Mouse (Mus musculus) testis, postnatal 10 days (tissue): Measurements from ENCODE around the gene Cdh23.

Experiments used
- DNase-seq: peaks from one replicate; pipeline ENCODE4 v3.0.0; 2021; ENCODE audit warnings: low spot score

Gene Cdh23

DNA sequence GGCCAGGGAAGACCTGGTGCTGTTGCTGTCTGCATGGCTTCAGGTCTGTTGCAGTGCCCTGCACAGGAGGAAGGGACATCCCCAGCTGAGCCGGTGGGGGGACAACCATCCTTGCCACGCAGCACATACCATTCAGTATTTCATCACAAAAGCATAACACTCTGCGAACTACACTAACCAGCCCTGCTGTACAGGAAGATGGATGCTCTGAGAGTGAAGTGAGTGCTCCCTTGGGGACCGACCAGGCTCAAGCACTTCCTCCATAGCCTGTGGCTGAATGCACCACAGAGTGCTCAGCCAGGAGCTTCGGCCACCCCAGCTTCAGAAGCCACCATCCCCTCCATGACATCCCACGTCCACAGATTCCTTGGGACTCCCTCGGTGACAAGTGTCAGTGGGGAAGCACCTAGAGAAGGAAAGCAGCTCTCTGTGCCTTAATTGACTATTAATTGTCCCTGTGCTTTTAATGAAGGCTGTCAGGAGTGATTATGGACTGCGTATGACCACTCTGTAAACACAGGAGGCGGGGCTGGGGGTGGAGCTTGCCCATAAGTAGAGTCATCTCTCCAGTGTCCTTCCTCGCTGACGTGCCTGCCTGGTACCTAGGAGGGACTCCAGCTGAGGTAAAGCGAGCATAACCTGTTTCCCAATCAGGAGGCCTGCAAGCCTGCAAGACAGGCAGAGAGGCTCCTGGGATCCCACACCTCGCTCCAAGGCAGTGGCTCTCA is 60.6 kb downstream of the Cdh23 start:
- DNase-seq, result no peak

GRCm38 (mm10) chr10:60634391-60634790 is 61.9 kb downstream of the Cdh23 start:
- DNase-seq, result no peak

- no peak for DNase-seq
Measured at GRCm38 (mm10) chr10:60626086-60626485, 70.2 kb downstream of the Cdh23 start.

GRCm38 (mm10) chr10:60625511-60625910 is 70.8 kb downstream of the Cdh23 start:
- no peak for DNase-seq

DNA sequence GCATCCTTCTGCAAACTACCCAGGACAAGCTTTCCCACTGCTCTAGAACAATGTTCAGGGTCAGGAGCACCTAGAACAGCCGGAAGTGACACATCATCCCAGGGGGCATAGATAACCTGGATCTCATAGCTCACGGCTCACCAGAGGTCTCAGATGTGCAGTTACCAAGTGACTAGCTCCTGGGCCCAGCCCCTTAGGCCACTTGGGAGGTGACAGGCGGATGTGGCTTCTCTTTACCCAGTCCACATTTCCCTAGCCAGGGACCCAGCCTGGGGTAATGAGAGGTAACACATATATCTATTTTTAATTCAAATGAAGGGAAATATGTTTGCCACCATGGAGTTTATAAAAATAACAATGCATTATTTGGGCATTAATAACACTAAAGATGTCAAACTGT is 71.3 kb downstream of the Cdh23 start:
- DNase-seq, result no peak

- DNase-seq, result no peak
Measured at GRCm38 (mm10) chr10:60624217-60624708, 72.0 kb downstream of the Cdh23 start.

GRCm38 (mm10) chr10:60622836-60623235 is 73.5 kb downstream of the Cdh23 start:
- peak; percentile 67 for DNase-seq

- DNase-seq, result no peak
Measured at GRCm38 (mm10) chr10:60621470-60622170, 74.7 kb downstream of the Cdh23 start.

DNA sequence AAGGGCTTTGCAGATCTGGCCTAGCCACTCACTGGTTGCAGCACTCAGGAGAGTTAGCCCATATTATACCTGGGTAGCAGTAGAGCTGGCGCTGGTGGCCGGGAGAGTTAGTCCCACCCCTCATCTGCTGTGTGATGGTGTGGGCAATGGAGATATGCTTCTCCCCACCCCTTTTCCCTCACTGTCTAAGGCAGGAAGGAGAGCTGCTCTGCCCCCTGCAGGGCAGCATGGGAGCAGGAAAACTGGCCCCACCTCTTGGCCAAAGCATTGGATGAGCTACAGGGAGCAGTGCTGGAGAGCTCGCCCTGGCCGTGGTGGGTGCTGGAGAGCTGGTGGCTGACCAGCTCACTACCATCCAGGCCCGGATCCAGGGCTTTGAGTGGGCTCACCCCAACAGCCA is 80.4 kb downstream of the Cdh23 start:
- no peak for DNase-seq

DNA sequence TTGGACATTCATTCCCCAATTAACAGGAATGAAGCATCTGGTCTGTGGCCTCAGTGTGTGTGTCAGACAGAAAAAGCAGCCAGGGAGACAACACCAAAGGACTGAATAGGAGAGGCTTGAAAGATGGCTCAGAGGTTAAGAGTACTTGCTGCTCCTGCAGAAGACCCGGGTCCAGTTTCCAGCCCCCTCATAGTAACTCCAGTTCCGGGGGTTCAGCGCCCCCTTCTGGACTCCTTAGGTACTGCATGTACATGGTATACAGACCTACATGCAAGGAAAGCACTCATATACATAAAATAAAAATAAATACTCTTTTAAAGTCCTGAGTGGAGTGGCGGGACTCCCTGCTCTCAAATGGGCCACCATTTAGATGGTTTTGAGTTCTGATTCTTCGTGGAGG is 83.4 kb downstream of the Cdh23 start:
- DNase-seq, result peak; percentile 65

DNA sequence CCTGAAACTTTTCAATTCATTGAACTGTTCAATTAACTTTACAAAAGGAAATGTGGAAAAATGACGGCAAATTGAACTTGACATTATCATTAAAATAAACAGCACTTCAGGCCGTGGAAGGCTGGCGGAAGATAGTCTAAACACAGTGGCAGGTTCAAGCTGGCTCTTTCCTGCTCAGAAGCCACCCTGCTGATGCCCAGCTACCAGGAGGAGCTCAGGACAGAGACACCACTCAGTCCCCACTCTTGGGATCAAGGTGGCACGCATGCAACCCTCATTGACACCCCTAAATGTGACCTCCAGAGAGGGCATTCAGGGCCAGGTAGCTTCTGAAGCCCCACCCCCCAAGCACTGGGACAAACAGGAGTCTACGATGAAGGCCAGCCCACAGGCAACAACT is 89.1 kb downstream of the Cdh23 start:
- DNase-seq, result no peak

GRCm38 (mm10) chr10:60606661-60607060 is 89.6 kb downstream of the Cdh23 start:
- no peak for DNase-seq

- no peak for DNase-seq
Measured at GRCm38 (mm10) chr10:60602235-60602634, 94.1 kb downstream of the Cdh23 start.

GRCm38 (mm10) chr10:60595166-60595565 is 101.1 kb downstream of the Cdh23 start:
- no peak for DNase-seq

GRCm38 (mm10) chr10:60592881-60593575 is 103.3 kb downstream of the Cdh23 start:
- no peak for DNase-seq

GRCm38 (mm10) chr10:60591281-60591680 is 105.0 kb downstream of the Cdh23 start:
- no peak for DNase-seq

- DNase-seq, result no peak
Measured at GRCm38 (mm10) chr10:60590241-60590640, 106.0 kb downstream of the Cdh23 start.

DNA sequence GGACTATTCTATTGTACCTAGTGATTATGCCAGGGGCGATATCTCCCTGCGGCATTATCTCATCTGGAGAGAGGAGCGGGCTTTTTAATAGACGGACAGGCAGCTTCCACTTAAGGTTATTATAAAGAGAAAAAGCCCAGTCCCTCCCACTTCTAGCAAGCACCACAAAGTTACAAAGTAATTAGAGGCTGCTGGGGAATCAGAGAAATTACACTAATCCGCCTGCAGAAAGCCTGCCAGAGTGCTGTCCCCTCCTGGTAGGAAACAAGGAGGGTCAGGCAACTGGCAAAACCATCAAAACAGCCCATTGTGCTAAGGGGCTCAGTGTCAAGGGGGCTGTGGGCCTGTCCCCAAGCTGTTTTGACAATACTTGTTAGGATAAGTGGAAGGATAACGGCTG is 110.6 kb downstream of the Cdh23 start:
- no peak for DNase-seq

DNA sequence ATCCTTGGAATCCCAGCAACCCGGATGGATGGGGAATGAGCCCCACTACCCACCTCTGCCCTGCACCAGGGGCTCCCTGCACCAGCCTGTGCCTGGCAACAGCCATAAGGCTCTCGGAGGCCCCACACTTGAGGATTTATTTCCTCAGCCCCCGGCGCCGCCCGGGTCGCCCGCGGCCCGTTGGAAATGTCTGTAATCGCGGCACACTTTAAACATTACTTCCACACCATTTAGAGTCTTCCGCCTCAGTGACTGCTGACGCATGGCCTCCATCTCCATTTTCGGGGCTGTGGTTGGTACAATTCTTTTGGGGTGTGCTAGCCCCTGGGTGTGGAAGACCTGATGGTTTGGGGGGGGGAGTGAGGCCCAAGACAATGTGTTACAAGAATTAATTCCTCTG is 113.3 kb downstream of the Cdh23 start:
- no peak for DNase-seq

DNA sequence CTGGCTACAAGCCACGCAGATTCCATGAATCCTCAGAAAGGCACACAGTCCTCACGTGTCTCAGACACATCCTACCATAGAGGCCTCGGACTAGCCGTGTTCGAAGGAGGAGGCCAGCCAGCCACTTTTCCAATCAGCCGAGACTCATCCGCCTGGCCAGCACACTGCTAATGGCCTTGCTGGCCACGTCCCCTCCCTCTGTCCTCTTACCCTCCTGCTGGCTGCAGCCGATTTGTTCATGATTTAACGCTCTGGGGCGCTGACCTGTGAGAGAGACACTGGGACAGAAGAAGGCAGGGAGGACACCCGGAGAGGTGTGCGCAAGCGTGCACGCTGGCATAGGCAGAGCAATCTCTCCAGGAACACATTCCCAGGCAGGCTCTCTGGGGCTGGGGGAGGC is 115.6 kb downstream of the Cdh23 start:
- DNase-seq, result no peak

GRCm38 (mm10) chr10:60578738-60579538 is 117.4 kb downstream of the Cdh23 start:
- DNase-seq, result no peak
